Mouse (Mus musculus) layer of hippocampus, postnatal 25 days (tissue): ENCODE data around the gene Pde4b. TPM values are rescaled to one million over a fixed set of nuclear protein-coding genes. Genes with fewer than 3 reads are reported as not detected.
"Not testable (repeated sequence)": the region's sequence is repeated elsewhere in the genome, so short reads cannot be mapped to it uniquely, and the experiment has no call there.

Experiments used
- DNase-seq, 2 experiments: peaks; one replicate each; pipeline ENCODE4 v3.0.0; 2022; ENCODE audit warnings: mixed read lengths in 2 of 2, low spot score in 1 of 2; ENCODE audit errors: extremely low spot score in 1 of 2
- total RNA-seq, 2 experiments: library from RNA; stranded (reverse); gene quantifications; 2 replicates each; pipeline ENCODE4 v1.2.3; 2021

The Pde4b gene
- total RNA-seq, 2 experiments from 2014 or later, result 65.7 TPM

DNA sequence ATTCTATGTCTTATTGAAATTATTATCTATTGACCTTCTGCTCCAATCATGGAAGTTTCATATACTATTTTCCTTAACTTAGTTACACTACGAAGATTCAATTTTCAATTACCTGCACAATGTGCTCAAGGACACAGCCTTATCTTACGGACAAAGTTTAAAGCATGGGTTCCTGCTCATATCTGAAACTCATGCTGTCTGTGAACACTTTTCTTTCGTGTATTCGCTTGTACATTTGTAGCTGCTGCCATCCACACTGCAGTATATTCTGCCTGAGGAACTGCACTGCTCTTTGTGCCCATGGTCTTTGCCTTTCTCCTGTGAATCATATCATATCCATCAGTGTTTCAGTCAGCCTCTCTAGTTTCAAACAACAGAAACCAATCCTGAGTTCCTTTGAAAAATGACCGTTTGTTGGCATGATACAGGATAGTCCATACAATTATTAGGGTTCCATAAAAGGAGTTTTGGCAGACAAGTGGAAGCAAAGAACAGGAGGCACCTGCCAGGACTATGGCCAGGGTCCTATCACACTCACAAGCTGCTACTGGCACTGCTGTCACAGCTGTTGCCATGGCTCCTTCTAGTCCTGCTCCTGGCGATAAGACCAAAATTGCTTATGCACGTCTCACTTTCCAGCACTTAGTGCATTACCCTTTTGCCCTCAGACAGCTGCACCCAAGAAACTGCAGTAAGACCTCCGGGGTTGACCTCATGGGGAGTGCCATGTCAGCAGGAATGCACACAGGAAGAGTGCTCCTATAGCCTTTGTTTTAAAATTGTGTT, 359.0 kb downstream of the Pde4b start:
- DNase-seq, result no peak

DNA sequence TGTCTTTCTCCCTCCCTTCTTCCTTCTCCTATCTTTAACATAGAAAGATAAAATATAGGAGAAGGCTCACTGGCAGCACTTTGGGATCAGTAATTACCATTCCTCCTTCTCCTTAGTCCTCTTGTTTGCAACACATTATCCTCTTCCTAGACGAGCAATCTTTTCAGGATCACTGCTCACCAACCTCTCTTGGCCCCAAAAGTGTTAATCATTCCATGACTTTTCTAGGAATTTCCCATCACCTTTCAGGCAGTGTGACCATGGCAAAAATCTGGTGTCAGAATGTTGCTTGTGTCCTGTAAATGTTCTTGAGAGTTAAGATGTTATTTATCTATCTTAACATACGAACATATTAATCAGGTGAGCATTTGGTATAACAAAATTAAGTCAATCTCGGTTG, 369.1 kb downstream of the Pde4b start:
- DNase-seq, result no peak

DNA sequence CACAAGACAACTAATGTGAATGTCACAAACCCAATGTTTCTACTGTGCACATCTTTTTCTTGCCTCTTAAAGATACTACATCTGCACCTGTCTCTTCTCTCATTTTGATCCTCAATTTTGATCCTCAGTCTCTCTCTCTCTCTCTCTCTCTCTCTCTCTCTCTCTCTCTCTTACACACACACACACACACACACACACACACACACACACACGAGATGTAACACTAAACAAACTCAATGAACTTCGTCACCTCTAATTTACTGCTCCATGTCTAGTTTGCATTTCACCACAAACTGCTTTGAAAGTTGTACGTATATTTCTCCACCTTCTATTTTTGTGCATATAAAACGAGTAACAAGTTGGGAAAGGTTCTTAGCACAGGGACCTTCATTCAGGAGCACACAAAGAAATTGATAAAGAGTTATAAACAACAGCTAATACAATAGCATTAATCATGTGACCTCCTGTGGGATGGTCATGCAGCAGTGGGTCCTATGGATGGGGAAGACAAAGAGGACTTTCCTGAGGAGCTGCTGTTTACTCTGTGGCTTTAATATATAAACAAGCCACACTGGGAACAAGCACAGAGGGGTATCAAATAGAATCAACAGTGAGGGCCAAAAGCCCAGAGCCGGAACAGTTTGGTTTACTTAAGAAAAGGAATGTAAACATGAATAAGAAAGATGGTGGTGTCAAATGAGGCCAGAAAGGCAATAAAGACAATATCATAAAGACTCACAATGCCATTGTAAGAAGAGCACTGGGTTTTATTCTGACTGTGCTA, 372.1 kb downstream of the Pde4b start:
- DNase-seq, result no peak

DNA sequence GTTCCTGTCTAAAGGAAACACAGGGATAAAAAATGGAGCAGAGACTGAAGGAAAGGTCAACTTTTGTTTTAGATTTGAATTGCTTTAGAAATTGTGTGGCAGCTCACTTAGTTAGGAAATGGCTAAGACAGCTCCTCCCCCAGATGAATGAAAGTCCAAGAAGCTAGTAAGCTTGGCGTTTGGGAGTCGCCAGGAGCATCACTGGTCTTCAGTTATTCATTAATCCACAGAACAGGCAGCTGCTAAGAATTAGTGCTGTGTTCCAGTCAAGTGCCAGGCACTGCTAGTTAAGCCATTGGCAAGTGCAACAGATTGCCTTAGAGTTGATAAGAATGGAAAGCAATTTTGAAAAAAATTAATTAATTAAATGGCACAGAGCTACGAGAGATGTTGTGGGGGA, 390.8 kb downstream of the Pde4b start:
- DNase-seq, result no peak

DNA sequence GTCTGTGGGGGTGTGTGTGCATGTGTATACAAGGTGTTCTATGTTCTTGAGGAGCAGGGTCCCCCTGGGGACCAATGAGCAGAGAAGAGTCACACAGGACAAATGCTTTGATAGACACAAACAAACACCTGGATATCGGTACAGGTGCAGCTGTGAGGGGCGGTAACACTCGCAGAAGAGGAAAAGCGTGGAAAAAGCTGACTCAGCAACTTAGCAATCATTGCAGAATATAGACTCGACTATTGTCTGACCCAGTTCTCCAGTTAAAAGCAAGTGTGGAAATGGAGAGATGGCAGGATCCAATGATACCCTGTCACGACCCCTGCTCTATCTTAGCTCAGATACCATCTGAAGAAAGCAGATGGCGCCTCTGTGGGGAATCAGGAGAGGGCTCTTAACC, 391.5 kb downstream of the Pde4b start:
- no peak for DNase-seq

DNA sequence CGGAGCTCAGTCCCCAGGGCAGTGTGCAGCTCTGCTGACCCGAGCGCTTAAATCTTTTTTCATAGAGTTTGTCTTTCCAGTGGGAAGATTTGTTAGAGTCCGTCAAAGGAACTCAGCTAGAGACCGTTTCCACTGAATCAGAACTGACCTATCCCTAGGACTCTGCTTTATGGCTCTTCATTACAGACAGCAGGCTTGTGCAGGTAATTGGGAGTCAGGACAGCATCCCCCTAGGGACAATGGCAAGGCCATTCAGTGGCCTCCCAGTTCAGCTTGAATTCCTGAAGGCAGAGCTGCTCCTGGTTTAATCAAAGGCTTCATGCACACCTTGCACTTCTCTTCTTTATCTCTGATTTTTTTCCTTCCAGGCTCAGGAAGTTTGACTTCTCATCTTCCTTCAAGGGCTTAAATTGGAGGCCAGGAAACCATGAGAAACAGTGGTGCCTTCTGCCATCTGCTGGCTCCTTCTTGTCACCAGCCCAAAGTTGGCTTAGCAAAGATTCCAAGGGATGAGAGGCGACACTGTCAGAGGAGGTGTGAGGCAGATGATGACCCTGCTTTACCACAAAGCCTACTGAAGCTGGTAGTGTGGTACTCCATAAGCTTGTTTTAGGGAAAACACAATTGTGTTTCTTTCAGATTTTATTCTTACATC, 393.6 kb downstream of the Pde4b start:
- peak in 1 of 2 experiments; percentile 41 for DNase-seq

DNA sequence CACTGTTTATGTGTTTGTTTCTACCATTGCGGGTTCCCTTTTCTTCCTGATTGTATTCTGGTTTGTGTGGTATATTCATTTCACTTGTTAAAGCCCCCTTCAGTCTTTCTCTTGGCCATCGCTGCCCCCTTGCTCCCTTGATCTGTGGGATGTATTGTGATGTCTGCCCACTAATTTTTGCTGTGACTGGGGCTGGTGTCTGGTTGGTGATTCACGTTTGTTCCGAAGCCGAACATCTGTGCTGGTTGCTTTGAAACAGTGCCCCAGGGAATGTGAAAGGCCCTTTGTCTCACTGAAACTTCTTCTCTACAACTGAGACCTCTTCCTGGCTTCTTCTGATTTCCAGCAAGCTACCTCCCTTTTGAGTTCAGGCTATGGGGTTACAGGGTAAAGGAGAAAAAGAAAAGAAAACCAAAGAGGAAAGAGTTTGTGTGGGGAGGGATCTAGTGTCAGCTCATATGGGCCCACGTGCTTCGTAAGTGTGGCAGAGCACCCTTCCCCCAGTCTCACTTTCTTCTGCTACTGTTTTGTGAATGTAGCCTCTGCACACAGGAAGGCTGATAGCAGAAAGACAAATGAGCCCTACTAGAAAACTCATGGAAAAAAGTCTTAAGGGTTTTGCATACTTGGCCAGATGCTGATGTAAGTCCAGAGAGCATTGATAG, 396.1 kb downstream of the Pde4b start:
- DNase-seq, result no peak

DNA sequence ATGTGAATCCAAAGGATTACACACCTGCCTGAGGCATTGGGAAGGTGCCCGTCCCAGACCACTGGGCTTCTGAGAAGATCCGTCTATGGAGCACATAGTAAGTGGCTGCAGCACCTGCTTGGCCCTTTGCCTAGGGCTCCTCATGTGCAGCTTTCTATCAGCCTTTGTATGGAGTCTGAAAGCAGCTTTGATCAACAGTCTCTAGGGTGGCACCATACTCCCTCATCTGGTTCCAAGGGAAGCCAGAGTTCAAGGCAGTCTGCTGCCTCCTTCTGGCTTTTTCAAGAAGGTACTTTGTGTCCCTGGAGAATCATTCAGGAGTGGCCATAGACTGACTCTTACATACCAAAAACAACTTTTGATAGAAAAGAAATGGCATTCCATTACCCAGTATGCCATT, 397.4 kb downstream of the Pde4b start:
- peak in 1 of 2 experiments; percentile 17 for DNase-seq

DNA sequence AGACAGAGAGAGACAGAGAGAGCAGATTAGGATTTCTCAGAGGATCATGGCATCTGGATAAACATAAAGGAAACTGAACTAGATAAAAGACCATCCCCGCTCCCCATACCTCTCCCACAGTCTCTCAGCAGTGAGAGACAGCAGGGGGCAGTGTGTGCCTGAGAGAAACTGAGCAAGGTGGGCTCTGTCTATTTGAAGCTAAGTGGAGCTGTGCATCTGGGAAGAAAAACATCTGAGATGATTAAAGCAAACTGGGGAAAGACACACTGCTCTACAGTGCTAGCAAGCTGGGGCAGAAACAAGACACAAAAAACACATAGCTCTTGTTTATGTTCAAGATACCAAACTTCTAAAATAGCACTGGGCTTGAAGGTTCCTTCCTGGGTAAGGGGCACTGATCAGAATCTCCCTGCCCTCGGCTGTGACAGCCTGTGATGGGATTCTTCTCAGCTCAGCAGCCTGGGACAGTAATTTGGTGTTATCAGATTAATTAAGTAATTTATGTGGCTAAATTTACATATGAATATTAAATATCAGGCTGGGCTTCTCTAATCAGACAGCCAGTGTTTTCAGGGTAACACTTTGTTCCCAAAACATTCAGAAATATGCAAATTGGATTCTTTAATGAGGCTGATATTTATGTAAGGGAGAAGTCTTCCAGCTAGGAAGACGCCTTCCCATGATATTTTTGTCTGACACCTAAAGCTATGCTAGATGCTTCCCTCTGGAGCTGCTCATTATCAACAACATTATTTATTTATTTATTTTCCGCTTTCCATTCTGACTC, 399.0 kb downstream of the Pde4b start:
- peak in 1 of 2 experiments; percentile 40 for DNase-seq

DNA sequence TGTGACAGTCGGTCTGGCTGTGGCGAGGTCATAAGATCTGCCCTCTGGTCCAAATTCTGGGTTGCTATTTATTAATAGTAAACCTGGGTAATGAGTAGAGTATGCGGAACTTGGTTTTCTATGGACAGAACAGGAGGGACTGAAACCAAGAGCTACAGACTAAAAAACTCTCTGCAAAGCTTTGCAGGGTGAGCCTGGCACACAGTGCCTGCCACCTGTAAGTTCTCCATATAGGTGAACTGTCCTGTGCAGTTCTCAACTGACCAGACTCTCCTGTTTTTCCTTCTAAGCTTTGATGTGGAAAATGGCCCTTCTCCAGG, 399.5 kb downstream of the Pde4b start:
- no peak for DNase-seq

DNA sequence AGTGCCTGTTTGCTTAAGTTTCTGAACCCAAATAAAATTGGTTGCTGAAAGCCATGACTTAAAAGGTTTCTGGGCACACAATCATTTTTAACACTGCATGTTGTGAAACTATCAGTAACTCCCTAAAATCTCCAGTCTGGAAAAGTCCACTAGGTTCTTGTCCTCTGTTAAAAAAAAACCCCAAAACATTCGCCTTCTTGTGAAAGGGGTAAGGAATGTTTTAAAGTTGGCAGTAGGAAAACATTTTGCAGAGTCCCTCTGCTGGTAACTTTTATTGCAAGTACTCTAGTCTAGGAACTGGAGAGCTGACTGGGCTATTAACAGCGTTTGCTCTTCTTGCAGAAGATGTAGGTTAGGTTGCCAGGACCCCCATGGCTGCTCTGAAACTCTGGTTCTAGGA, 400.7 kb downstream of the Pde4b start:
- DNase-seq, result no peak

DNA sequence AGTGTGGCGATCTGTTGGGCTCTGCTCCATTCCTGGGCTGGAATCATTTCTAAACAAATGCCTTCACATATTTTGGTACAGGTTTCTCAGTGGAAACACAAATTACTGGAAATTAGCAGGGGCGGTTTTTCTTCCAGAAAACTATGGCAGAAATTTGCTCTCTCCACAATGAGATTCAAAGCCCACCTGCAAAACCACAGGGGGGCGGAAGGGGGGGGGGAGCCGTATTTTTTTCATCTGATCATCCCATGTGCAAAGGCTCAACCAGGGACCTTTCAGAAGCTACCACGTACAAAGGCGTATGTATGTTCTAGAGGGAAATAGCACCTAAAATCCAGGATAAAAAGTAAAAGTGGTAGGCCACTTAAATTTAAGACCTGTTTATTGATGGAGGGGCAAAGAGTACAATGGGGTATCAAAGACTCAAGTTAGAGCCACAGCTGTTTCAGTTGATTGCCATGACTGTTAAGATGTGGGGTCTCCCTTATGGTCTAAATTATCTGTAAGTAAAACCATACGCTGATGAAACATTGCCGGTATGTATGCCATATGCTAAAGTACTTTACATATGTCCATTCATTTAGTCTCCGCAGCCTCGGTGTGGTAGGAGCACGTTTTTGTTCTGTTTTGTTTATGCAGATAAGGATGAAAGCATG, 404.3 kb downstream of the Pde4b start:
- DNase-seq, result no peak

DNA sequence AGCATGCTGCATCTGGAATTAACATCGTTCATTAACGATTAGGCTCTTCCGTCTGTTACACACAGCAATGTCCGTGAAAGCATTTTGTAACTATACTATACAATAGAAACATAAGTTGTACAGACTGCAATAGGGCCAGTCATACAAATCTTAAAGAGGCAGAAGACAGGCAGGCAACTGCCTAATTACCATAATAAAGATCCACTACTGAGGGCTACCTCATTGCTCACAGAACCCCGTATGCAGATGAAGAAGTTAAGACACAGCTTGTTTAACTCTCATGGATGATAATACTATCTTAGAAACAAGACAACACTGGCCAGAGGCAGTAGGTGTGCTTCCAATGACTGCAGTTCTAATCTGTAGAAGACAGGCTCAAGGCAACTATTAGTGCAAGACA, 405.6 kb downstream of the Pde4b start:
- no peak for DNase-seq

DNA sequence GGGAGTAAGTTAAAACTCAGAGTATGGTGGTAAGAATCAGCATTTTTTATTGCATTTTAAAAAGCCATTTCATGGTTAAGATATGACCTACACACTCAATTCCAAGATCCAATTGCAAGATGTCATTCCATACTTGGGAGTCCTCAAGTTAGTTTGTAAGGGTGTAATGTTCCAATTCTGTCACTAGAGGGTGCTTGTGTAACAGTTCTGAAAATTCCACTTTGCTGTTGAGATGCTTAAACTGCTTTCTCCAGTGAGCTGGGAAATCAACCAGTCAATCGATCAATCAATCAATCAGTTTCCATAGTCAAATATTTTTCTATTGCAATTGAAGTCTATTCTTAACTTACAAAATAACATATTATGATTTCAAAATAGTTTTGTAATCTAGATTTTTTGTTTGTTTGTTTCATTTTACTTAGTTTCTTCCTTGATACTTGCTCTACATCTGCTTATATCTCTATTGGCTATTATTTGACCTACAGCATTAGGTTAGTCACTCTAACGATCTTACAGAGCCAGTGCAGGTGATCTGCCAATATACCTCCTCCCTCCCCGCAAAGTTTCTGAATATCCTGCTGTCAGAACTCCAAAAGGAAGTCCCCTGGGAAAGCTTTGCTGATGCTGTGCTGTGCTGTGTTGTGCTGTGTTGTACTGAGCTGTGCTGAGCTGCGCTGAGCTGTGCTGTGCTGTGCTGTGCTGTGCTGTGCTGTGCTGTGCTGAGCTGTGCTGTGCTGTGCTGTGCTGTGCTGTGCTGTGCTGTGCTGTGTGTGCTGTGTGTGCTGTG, 406.2 kb downstream of the Pde4b start:
- DNase-seq, result no peak

DNA sequence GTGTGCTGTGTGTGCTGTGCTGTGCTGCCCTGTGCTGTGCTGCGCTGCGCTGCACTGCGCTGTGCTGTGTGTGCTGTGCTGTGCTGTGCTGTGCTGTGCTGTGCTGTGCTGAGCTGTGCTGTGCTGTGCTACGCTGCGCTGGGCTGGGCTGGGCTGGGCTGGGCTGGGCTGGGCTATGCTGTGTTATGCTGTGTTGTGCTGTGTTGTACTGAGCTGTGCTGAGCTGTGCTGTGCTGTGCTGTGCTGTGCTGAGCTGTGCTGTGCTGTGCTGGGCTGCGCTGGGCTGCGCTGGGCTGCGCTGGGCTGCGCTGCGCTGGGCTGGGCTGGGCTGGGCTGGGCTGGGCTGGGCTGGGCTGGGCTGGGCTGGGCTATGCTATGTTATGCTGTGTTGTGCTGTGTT, 406.9 kb downstream of the Pde4b start:
- not testable (repeated sequence) for DNase-seq

DNA sequence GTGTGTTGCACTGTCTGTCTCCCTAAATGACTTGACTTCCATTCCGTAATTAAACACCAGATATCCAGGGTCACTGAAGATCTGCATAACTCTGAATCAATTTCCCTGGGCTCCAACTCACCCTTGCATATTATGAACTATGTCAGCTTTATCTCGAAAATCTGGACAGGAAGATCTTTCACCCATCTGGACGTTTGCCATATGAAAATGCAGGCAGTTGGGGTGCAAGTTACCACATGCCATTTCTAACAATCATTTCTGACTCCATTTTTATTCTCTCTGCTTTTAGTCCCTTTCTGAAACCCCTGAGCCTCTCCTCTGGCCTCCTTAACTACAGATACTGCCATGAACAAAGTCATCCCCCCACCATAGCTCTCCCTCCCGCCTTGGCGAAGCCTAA, 407.7 kb downstream of the Pde4b start:
- DNase-seq, result no peak

DNA sequence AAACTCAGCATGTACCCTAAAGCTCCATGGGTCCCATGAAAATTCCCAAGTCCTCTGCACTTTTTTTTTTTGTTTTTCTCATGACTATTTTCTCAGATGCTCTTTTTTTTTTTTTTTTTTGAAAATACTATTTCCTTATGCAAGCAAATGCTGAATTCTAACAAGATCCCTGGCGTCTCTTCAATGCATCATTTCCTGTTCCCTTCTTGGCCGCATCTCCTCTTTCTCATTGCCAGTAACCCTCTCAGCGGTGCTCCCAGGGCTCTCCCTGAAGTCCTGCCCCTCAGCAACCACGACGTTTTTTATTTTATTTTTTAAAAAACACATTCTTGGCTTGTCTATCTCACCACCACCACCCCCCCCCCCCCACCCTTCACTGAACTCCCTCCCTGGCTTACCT, 408.1 kb downstream of the Pde4b start:
- DNase-seq, result no peak

DNA sequence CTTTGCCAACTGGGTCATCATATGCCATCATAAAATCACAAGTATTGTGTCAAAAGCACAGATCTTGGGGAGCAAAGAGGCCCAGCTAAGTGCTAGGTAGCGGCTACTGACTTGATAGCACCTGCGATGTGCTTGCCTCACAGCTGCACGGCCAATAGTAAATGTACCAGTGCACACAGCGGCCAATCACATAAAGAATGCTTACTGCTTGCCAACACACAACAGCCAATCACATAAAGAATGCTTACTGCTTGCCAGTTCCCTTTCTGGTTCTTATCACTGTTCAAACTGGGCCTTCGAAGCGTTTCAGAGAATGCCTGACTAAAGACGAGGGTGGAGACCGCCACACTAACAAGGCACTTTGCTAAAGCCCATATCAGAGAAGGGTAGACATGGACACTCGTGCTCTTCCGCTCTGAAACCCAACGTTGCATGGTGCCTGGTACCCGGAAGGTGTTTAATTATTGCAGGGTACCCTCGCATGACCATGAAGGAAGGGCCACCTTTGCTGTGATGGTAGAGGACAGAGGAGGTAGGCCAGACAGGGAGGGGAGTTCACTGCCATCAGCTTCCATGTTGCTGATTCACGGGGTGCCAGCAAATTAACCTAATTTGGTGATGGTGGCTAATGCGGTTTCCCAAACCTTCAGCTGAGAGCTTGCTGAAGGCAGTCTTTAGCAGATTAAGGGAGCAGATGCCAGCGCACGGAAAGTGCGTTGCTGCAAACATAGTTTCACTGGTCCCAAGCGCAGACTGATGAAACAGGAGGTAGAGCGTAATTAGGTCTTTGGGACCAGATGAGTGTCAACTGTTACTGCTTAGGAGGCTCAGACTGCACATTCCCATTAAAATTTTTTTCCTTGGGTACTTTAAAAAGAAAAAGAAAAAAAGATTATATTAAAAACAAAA, 409.2 kb downstream of the Pde4b start:
- DNase-seq, result peak in 1 of 2 experiments; percentile 32
